Mouse (Mus musculus) forebrain, embryonic 11.5 days (tissue): ENCODE data around the gene Cenpp. TPM values are rescaled to one million over a fixed set of nuclear protein-coding genes. Genes with fewer than 3 reads are reported as not detected.

Source experiments
- ATAC-seq: fragments of 200-750 bp; cut with Nextera tagmentation; replicated peaks from 2 replicates; pipeline ENCODE4 v1.8.0; 2017; ENCODE audit warnings: moderate TSS enrichment; ENCODE audit not compliant: low FRiP score
- DNase-seq: peaks from one replicate; pipeline ENCODE4 v3.0.0-alpha.2; 2017; ENCODE audit warnings: low spot score
- H3K27ac ChIP-seq: fragments of 300-500 bp; sonication (generic); 2 replicates; pipeline ENCODE4 v1.5.1; 2014; ENCODE audit warnings: low read depth, low read length
- H3K27me3 ChIP-seq: fragments of 300-500 bp; sonication (generic); 2 replicates; pipeline ENCODE4 v1.6.1; 2014; ENCODE audit warnings: mild to moderate bottlenecking, low read length, mixed read lengths; ENCODE audit not compliant: control insufficient read depth, insufficient read depth
- H3K36me3 ChIP-seq: fragments of 300-500 bp; sonication (generic); 2 replicates; pipeline ENCODE4 v1.6.1; 2014; ENCODE audit warnings: mild to moderate bottlenecking, low read length, moderate library complexity, mixed read lengths; ENCODE audit not compliant: control insufficient read depth, insufficient read depth
- H3K4me1 ChIP-seq: fragments of 300-500 bp; sonication (generic); replicated peaks from 2 replicates; pipeline ENCODE4 v1.6.1; 2014; ENCODE audit warnings: low read length, mixed read lengths; ENCODE audit not compliant: control insufficient read depth, insufficient read depth
- H3K4me2 ChIP-seq: fragments of 300-500 bp; sonication (generic); 2 replicates; pipeline ENCODE4 v1.6.1; 2014; ENCODE audit warnings: low read depth, mild to moderate bottlenecking, low read length, moderate library complexity, mixed read lengths; ENCODE audit not compliant: severe bottlenecking
- H3K4me3 ChIP-seq: fragments of 300-500 bp; sonication (generic); 2 replicates; pipeline ENCODE4 v1.5.1; 2014; ENCODE audit warnings: low read depth, low read length
- H3K9ac ChIP-seq: fragments of 300-500 bp; sonication (generic); 2 replicates; pipeline ENCODE4 v1.6.1; 2014; ENCODE audit warnings: low read length
- H3K9me3 ChIP-seq: fragments of 300-500 bp; sonication (generic); 2 replicates; pipeline ENCODE4 v1.6.1; 2016; ENCODE audit warnings: low read length, mixed read lengths; ENCODE audit not compliant: control insufficient read depth
- WGBS: fragments of 180-500 bp; shearing (Covaris S2); extraction: QIAGEN DNeasy Blood & Tissue Kit; methylation state at CpG from one replicate; pipeline ENCODE4 v1.1.7; 2014; 5-methylcytosine and 5-hydroxymethylcytosine counted together
- polyA plus RNA-seq: library from polyadenylated mRNA; unstranded; fragments of >200 nt; fragmentation: Nextera tagmentation; extraction: Ambion mirVana; gene quantifications from 2 replicates; pipeline ENCODE4 v1.2.1, GENCODE M21; 2014

Gene Cenpp
- polyA plus RNA-seq, 1 experiment from 2014 or later: 42.9 TPM

DNA sequence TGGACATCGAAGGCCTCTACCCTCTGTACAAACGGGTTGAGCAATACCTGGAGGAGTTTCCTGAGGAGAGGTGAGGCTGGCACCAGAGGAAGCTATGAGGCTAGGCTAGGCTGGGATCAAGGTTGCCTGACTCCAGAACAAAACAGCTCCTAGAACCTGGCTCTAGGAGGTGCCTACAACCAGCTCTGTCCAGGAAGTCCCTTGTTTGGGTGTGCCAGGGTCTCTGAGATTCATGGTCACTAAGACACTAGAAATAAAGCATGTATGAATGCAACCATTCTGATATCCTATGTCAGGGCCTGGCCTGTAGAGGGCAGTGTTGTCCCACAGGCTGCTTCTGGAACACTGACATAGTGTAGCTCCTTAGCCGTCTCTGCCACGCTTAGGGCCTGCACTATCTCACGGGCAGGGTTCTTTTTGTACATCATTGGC lies 203.3 kb downstream of the Cenpp start:
- Histone ChIP-seq H3K9ac (no peak overlapping the region), H3K9me3 (no peaks in the 10 kb centered on the region), H3K27ac (no peak overlapping the region), H3K27me3 (no peaks in the 10 kb centered on the region), H3K4me2 (no peak overlapping the region), H3K36me3 (no peaks in the 10 kb centered on the region; the same call in 1 of the 2 replicates), H3K4me1 (no peaks in the 10 kb centered on the region), H3K4me3 (no peak overlapping the region)
- ATAC-seq (peak; percentile 58; the same call in 1 of the 2 replicates), DNase-seq (peak; percentile 88)
- 53% methylated on average over 5 of the region's 5 CpGs for WGBS

DNA sequence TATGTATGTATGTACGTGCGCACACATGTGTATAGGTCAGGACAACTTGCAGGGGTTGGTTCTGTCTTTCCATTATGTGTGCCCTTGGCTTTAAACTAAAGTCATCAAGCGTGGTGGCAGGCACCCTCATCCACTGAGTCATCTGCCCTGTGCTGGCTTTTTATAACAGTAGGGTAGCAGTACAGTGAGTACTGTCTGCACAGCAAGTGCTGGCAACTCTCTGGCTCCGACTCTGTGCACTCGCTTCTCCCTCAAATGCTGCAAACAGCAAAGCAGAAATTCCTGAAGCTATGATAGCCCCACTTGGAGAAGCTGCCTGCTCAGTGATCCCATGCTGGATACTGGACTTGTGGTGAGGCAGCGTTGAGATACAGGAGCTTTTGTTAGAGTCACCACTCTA lies 208.1 kb downstream of the Cenpp start:
- H3K9me3 ChIP-seq: no peaks in the 10 kb centered on the region
- H3K4me2 ChIP-seq: no peak overlapping the region
- WGBS: 95% methylated on average over 6 of the region's 6 CpGs
- no peak overlapping the region for H3K27ac ChIP-seq
- H3K4me1 ChIP-seq: no peaks in the 10 kb centered on the region
- no peak for DNase-seq
- no peak overlapping the region for H3K4me3 ChIP-seq
- H3K9ac ChIP-seq: no peak overlapping the region
- no peak for ATAC-seq
- H3K27me3 ChIP-seq: no peaks in the 10 kb centered on the region
- H3K36me3 ChIP-seq: no peaks in the 10 kb centered on the region; the same call in 1 of the 2 replicates

DNA sequence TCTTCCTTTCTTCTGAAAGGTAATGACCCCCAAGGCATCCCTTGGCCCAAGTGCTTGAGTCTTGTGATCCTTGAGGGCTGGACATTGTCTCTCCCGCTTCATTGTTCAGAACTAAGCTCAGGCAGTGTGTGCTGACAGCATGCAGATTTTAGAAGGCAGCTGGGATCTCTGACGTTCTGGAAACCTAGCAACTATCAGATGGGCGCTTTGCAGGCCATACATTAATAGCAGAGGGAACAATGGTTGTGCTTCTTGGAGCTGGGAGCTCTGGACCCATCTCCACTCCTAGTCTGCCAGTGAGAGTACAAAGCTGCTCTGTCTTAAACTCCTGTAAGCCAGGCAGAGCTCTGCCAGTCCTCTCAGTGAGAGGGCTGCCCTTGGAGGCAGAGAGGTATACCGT lies 216.4 kb downstream of the Cenpp start:
- ATAC-seq: no peak
- no peaks in the 10 kb centered on the region for H3K27me3 ChIP-seq
- no peaks in the 10 kb centered on the region for H3K9me3 ChIP-seq
- no peaks in the 10 kb centered on the region for H3K4me1 ChIP-seq
- H3K4me3 ChIP-seq: no peak overlapping the region
- H3K9ac ChIP-seq: no peak overlapping the region
- no peak overlapping the region for H3K4me2 ChIP-seq
- no peak for DNase-seq
- H3K27ac ChIP-seq: no peak overlapping the region
- WGBS: 84% methylated on average over 4 of the region's 4 CpGs
- H3K36me3 ChIP-seq: no peaks in the 10 kb centered on the region; the same call in 1 of the 2 replicates

DNA sequence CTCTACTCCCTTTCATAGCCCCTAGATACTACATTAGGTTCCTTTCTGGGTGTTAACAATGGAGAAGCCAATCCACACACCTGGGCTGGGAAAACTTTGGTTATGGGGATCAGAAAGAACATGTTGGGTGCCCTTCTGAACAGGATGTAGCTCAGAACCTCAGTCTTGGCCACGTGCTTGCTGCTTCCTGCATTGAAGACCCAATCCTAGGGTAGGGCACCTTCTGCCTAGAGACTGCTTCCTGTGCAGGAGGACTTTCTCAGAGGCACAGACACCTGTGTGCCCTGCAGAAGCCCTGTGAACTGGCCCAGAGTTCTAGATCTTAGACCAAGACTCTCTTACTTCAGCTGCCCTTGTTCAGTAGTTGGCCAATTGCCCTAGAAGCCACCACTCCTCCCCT lies 216.8 kb downstream of the Cenpp start:
- Histone ChIP-seq H3K4me1 (no peaks in the 10 kb centered on the region), H3K9me3 (no peaks in the 10 kb centered on the region), H3K27me3 (no peaks in the 10 kb centered on the region), H3K36me3 (no peaks in the 10 kb centered on the region; the same call in 1 of the 2 replicates), H3K4me2 (no peak overlapping the region), H3K9ac (no peak overlapping the region), H3K27ac (no peak overlapping the region), H3K4me3 (no peak overlapping the region)
- WGBS: 63% methylated on average over 1 of the region's 1 CpGs
- ATAC-seq (no peak), DNase-seq (no peak)

DNA sequence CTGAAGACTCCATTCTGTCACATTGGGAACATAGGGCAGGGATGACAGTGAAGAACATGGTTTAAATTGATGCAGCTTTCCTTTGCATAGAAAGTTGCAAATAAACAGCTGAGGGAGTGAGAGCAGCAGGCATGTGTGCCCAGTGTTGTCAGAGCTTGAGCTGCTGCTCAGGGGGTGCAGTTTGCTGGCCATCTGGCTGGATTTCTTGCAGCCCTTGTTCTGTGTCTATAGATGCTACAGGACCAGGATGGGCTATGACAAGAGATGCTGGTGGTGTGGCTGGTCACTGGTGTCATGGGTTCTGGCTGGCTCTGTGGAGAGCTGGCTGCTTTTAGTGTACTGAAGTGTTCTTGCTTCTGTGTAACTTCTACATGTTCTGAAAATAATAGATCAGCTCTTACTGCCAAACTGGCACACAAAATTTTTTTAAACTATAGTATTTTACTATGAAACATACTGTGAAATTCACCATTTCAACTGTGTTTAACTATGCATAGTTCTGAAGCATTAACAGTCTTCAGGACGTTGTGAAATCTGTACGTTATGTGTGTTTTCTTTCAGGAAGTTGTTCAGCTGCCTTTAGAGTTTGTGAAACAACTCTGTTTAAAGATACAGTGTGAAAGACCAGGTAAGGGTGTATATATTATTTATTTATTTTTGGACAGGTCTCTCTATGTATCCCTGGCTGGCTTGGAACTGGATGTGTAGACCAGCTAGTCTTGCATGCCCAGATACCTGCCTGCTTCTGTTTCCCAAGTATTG lies 219.1 kb downstream of the Cenpp start:
- no peaks in the 10 kb centered on the region for H3K27me3 ChIP-seq
- ATAC-seq (no peak), DNase-seq (no peak)
- H3K27ac ChIP-seq: no peak overlapping the region
- whole genome bisulfite sequencing: 95% methylated on average over 2 of the region's 2 CpGs
- H3K4me2 ChIP-seq: no peak overlapping the region
- no peak overlapping the region for H3K4me3 ChIP-seq
- H3K36me3 ChIP-seq: no peaks in the 10 kb centered on the region; the same call in 1 of the 2 replicates
- H3K9me3 ChIP-seq: no peaks in the 10 kb centered on the region
- no peak overlapping the region for H3K9ac ChIP-seq
- H3K4me1 ChIP-seq: no peaks in the 10 kb centered on the region

DNA sequence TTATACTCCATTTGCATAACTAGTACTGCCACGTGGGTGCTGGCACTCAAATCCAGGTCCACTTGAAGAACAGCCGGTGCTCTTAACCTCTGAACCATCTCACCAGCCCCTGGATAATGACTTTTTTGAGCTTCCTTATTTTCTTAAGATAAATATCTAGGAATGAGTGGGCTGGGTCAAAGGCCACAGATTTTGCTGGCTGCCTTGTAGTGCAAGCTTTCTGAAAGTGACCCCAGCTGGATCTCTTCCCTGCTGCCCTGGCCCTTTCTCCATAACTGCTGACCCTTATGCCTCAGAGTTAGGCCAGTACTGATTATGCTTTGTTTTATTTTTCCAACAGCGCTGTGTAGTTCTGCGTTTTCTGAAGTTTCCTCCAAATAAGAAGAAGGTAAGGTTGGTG lies 222.1 kb downstream of the Cenpp start:
- H3K4me1 ChIP-seq: no peaks in the 10 kb centered on the region
- DNase-seq (no peak), ATAC-seq (no peak)
- no peak overlapping the region for H3K4me2 ChIP-seq
- no peak overlapping the region for H3K27ac ChIP-seq
- H3K9me3 ChIP-seq: no peaks in the 10 kb centered on the region
- H3K4me3 ChIP-seq: no peak overlapping the region
- no peak overlapping the region for H3K9ac ChIP-seq
- H3K36me3 ChIP-seq: no peaks in the 10 kb centered on the region; the same call in 1 of the 2 replicates
- WGBS: 86% methylated on average over 4 of the region's 4 CpGs
- H3K27me3 ChIP-seq: no peaks in the 10 kb centered on the region

DNA sequence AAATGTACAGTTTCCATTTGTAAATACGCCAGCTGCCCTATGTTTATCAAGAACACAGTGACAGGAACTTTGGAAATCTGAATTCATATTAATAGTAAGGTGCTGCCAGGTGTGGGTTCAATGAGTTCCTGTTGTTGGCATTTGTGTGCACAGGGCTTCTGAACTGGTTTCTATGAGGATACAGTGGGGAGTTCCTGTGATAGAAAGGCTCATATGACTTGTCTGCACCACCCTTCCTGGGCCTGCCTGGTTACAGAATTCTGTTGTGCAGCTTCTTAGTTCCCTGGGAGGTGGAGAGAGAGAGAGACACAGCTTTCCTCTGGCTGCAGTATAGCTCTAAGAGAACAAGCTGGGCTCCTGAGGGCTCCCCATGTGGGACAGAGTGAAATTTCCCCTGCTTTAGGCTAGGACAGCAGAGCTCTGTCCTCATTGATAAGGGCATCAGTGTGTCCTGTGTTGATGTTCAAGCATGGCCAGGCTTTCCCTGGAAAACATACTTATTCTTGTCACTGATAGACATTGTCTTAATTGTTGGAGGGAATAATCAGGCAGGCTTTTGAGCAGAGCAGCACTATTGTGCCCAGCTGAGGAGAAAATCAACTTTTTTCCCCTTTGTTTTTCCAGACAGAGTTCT lies 224.4 kb downstream of the Cenpp start:
- ATAC-seq: no peak
- Histone ChIP-seq H3K36me3 (no peaks in the 10 kb centered on the region), H3K4me3 (no peak overlapping the region), H3K4me1 (no peaks in the 10 kb centered on the region), H3K9ac (no peak overlapping the region), H3K9me3 (no peaks in the 10 kb centered on the region), H3K4me2 (no peak overlapping the region), H3K27ac (no peak overlapping the region), H3K27me3 (no peaks in the 10 kb centered on the region)
- no peak for DNase-seq
- 95% methylated on average over 1 of the region's 1 CpGs for WGBS

DNA sequence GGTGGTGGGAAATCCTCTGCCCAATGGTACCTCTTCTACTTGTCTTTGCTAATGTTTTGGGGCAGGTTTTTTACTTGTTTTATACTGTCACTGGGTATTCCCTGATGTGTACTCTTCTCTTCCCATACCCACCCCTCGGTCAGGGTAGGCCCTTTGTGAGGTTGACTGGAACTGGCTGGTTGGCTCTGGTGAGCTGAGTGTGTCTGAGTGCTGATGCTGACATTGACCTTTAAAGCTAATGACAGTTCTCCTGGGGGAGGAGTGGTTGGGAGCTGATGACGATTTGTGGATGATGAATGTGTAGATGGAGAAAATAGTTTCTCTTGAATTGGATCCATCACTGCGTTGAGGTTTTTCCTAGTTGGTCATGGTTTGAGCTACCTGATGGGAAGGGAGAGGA lies 225.8 kb downstream of the Cenpp start:
- 98% methylated on average over 3 of the region's 3 CpGs for WGBS
- Histone ChIP-seq H3K4me1 (peaks cover 7% of the 10 kb centered on the region), H3K4me2 (no peak overlapping the region), H3K27ac (no peak overlapping the region), H3K9ac (no peak overlapping the region), H3K36me3 (no peaks in the 10 kb centered on the region), H3K27me3 (no peaks in the 10 kb centered on the region), H3K9me3 (no peaks in the 10 kb centered on the region), H3K4me3 (no peak overlapping the region)
- no peak for ATAC-seq
- DNase-seq: no peak
